Mouse (Mus musculus) ZHBTc4 (cell line): ENCODE measurements around the gene Dgat2.

Source experiments
- DNase-seq: peaks from one replicate; pipeline ENCODE4 v3.0.0-alpha.2; 2011; ENCODE audit warnings: low read depth, low spot score

Gene Dgat2

GRCm38 (mm10) chr7:99193926-99194325, 11.4 kb upstream of the Dgat2 start:
- no peak for DNase-seq

GRCm38 (mm10) chr7:99191411-99191810, 8.9 kb upstream of the Dgat2 start:
- DNase-seq, result no peak

GRCm38 (mm10) chr7:99189885-99190284, 7.4 kb upstream of the Dgat2 start:
- no peak for DNase-seq

- no peak for DNase-seq
Observed at GRCm38 (mm10) chr7:99188630-99189029, 6.1 kb upstream of the Dgat2 start.

GRCm38 (mm10) chr7:99187451-99187850, 4.9 kb upstream of the Dgat2 start:
- no peak for DNase-seq

- DNase-seq, result no peak
Observed at GRCm38 (mm10) chr7:99185405-99185804, 2.9 kb upstream of the Dgat2 start.

GRCm38 (mm10) chr7:99183751-99184150, 1.2 kb upstream of the Dgat2 start:
- no peak for DNase-seq

- peak; percentile 11 for DNase-seq
Observed at GRCm38 (mm10) chr7:99181619-99182431, 694 bp downstream of the Dgat2 start.

- DNase-seq, result no peak
Observed at GRCm38 (mm10) chr7:99180162-99180561, 2.4 kb downstream of the Dgat2 start.

- no peak for DNase-seq
Observed at GRCm38 (mm10) chr7:99179271-99179670, 3.2 kb downstream of the Dgat2 start.

- no peak for DNase-seq
Observed at GRCm38 (mm10) chr7:99177386-99177785, 5.1 kb downstream of the Dgat2 start.

- DNase-seq, result no peak
Observed at GRCm38 (mm10) chr7:99175666-99176065, 6.9 kb downstream of the Dgat2 start.

GRCm38 (mm10) chr7:99175118-99175517, 7.4 kb downstream of the Dgat2 start:
- DNase-seq, result no peak

- no peak for DNase-seq
Observed at GRCm38 (mm10) chr7:99174006-99174405, 8.5 kb downstream of the Dgat2 start.

GRCm38 (mm10) chr7:99172898-99173297, 9.6 kb downstream of the Dgat2 start:
- no peak for DNase-seq

- DNase-seq, result peak; percentile 72
Observed at GRCm38 (mm10) chr7:99171730-99172463, 10.6 kb downstream of the Dgat2 start.

- DNase-seq, result no peak
Observed at GRCm38 (mm10) chr7:99170519-99170918, 12.0 kb downstream of the Dgat2 start.

- no peak for DNase-seq
Observed at GRCm38 (mm10) chr7:99169717-99170403, 12.7 kb downstream of the Dgat2 start.

GRCm38 (mm10) chr7:99168756-99169155, 13.8 kb downstream of the Dgat2 start:
- no peak for DNase-seq

GRCm38 (mm10) chr7:99167939-99168338, 14.6 kb downstream of the Dgat2 start:
- no peak for DNase-seq

GRCm38 (mm10) chr7:99166159-99166558, 16.4 kb downstream of the Dgat2 start:
- DNase-seq, result no peak

GRCm38 (mm10) chr7:99164873-99165410, 17.6 kb downstream of the Dgat2 start:
- DNase-seq, result no peak
